Mouse (Mus musculus) heart, postnatal 36 days (tissue): Measurements from ENCODE around the gene Cysltr1. TPM values are rescaled to one million over a fixed set of nuclear protein-coding genes. Genes with fewer than 3 reads are reported as not detected.

Source experiments
- DNase-seq, 2 experiments: peaks; one replicate each; pipeline ENCODE4 v3.0.0; 2021 to 2022
- intact Hi-C: fragments of 180-260 bp; cut with DNase I; formaldehyde crosslinking; loops from one replicate; pipeline ENCODE4 v1.15.1; 2025
- total RNA-seq, 2 experiments: library from RNA; stranded (reverse); gene quantifications; 2 replicates each; pipeline ENCODE4 v1.2.3; 2021

The Cysltr1 gene
- total RNA-seq: 1 to 10 TPM; 2.0 to 2.1 TPM

- intact Hi-C loops: loop anchor here (10.0 kb wide), 1 partner anchor 551 kb away; no protein-coding TSS in a partner anchor
- peak; percentile 4 to 25 for DNase-seq
These were observed at the start of gene Cysltr1 for GRCm38 (mm10) chrX:106603386-106603785. Gene Cysltr1, minus strand, starts transcription at chrX:106603679.

- DNase-seq: no peak
- intact Hi-C loops: no loop called here
These were observed 31.5 kb upstream of the Cysltr1 start for GRCm38 (mm10) chrX:106634799-106635541.

GRCm38 (mm10) chrX:106633543-106633942, 30.1 kb upstream of the Cysltr1 start:
- intact Hi-C loops: no loop called here
- DNase-seq: no peak

GRCm38 (mm10) chrX:106628514-106628913, 25.0 kb upstream of the Cysltr1 start:
- intact Hi-C loops: no loop called here
- DNase-seq: no peak

GRCm38 (mm10) chrX:106623667-106624066, 20.2 kb upstream of the Cysltr1 start:
- DNase-seq: no peak
- intact Hi-C loops: no loop called here

- no peak for DNase-seq
- intact Hi-C loops: no loop called here
These were observed 19.0 kb upstream of the Cysltr1 start for GRCm38 (mm10) chrX:106622512-106622911.

- intact Hi-C loops: loop anchor here (10.0 kb wide), 1 partner anchor 552 kb away; no protein-coding TSS in a partner anchor
- peak; percentile 1 to 8 for DNase-seq
These were observed 763 bp downstream of the Cysltr1 start for GRCm38 (mm10) chrX:106602574-106603258.

- peak in 1 of 2 experiments; percentile 5 for DNase-seq
- intact Hi-C loops: loop anchor here (10.0 kb wide), 1 partner anchor 111 kb away; the partner anchor contains the start of gene Fndc3c1
These were observed 7.6 kb downstream of the Cysltr1 start for GRCm38 (mm10) chrX:106595904-106596303.

GRCm38 (mm10) chrX:106593914-106594313, 9.6 kb downstream of the Cysltr1 start:
- intact Hi-C loops: loop anchor here (10.0 kb wide), 1 partner anchor 109 kb away; the partner anchor contains the start of gene Fndc3c1
- DNase-seq: no peak

- no peak for DNase-seq
- intact Hi-C loops: loop anchor here (5.0 kb wide), 1 partner anchor 134 kb away; no protein-coding TSS in a partner anchor
These were observed 20.6 kb downstream of the Cysltr1 start, which contains the start of gene Gm5127 for GRCm38 (mm10) chrX:106582886-106583285. Gene Gm5127, plus strand, starts transcription at chrX:106583186.

GRCm38 (mm10) chrX:106582197-106582596, 21.3 kb downstream of the Cysltr1 start:
- no peak for DNase-seq
- intact Hi-C loops: loop anchor here (5.0 kb wide), 1 partner anchor 135 kb away; no protein-coding TSS in a partner anchor

GRCm38 (mm10) chrX:106580410-106580809, 23.1 kb downstream of the Cysltr1 start:
- intact Hi-C loops: loop anchor here (2.0 to 5.0 kb wide), 2 partner anchors 137 to 186 kb away; no protein-coding TSS in a partner anchor

GRCm38 (mm10) chrX:106578966-106579365, 24.5 kb downstream of the Cysltr1 start:
- intact Hi-C loops: no loop called here
- no peak for DNase-seq

More at GRCm38 (mm10) chrX:106580410-106580809, 23.1 kb downstream of the Cysltr1 start:
- no peak for DNase-seq

GRCm38 (mm10) chrX:106555457-106555856, 48.0 kb downstream of the Cysltr1 start:
- intact Hi-C loops: no loop called here

GRCm38 (mm10) chrX:106536359-106536758, 67.1 kb downstream of the Cysltr1 start:
- intact Hi-C loops: no loop called here
- DNase-seq: no peak

More at GRCm38 (mm10) chrX:106555457-106555856, 48.0 kb downstream of the Cysltr1 start:
- no peak for DNase-seq

Other genes starting within 250 kb of the Cysltr1 start
- not detected for gene Fndc3c1, start 118.3 kb downstream of the Cysltr1 start, total RNA-seq
- not detected for gene Gm5127, start 20.5 kb downstream of the Cysltr1 start, total RNA-seq
- under 1 TPM; 0.46 to 0.92 TPM for gene Rtl3, start 237.0 kb upstream of the Cysltr1 start, total RNA-seq